Mouse (Mus musculus): ENCODE measurements at regions not wholly inside any gene's neighbourhood (a gene's known extent, or its start where the extent isn't known, plus 50 kb on each side); places are given as distances from the start of the nearest gene placed in this dataset.

DNA sequence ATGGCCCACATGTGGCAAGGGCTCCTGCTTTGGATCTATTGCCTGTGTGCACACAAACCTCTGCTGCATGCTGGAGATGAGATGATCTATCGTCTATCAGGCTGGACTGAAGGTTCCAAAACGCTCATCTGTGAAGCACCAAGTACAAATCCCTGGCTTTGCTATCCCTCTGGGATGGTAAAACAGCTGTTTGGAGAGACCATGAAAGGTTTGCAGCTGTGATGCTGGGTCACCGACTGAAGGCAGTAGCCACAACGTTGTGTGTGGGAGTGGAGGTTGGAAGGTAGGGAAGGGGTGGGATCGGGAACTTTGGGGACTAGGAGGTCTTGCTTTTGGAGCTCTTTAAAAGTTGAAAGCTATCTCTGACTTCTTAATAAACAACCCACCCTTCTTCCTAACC, 178.2 kb upstream of the Klf4 start:
- Histone ChIP-seq H3K4me2 (replicated peaks) (no peak overlapping the region), H3K36me3 (no peaks in the 10 kb centered on the region), H3K4me3 (no peak overlapping the region), H3K9ac (replicated peaks) (no peak overlapping the region), H3K4me1 (peaks cover 4% of the 10 kb centered on the region; the same call in 1 of the 2 replicates), H3K9me3 (no peaks in the 10 kb centered on the region), H3K27ac (replicated peaks) (no peak overlapping the region), H3K27me3 (no peaks in the 10 kb centered on the region)
- no peak for ATAC-seq (ENCODE audit: low FRiP score, low read depth)
- WGBS, result 91% methylated on average over 5 of the region's 5 CpGs

DNA sequence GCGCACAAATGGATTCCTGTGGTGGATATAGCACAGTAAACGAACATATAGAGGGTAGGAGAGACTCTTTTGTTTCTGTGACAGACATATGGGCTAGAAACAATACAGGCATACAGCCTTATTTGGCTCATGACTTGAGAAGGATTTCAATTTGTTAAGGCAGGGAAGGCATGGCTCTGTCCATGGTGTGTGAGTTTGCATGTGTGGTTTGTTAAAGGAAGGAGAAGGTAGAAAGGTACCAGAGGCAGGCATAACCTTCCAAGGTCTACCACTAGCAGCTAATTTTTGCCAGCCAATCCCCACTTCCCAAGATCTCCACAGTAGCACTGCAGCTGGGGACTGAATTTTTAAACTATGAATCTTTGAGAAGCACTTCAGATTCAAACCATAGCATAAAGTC, 176.5 kb upstream of the Klf4 start:
- H3K9ac ChIP-seq (replicated peaks), result no peak overlapping the region
- H3K4me1 ChIP-seq, result peaks cover 4% of the 10 kb centered on the region; the same call in 1 of the 2 replicates
- ATAC-seq (ENCODE audit: low FRiP score, low read depth), result no peak
- no peaks in the 10 kb centered on the region for H3K27me3 ChIP-seq
- WGBS, result 80% methylated on average over 2 of the region's 2 CpGs
- H3K27ac ChIP-seq (replicated peaks), result no peak overlapping the region
- H3K9me3 ChIP-seq, result no peaks in the 10 kb centered on the region
- H3K36me3 ChIP-seq, result no peaks in the 10 kb centered on the region
- H3K4me3 ChIP-seq, result no peak overlapping the region
- no peak overlapping the region for H3K4me2 ChIP-seq (replicated peaks)

DNA sequence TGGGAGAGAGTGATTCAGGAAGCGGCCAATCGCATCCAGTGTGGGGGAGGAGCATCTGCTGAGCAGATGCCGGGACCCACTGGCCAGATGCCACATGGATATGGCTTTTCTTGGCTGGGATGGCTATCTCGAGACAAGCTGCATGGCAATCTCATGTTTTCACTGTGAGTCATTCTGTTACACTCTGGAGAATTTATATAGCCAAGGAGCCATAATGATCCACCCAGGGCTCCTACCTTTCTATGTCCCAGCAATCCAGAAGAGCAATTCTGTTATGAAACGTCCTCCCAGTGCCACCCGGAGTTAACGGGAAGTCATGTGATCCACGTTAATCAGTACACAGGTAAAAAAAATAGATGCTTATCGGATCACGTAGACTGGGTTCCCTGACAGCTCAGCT, 175.7 kb upstream of the Klf4 start:
- H3K4me2 ChIP-seq (replicated peaks), result no peak overlapping the region
- 90% methylated on average over 10 of the region's 10 CpGs for WGBS
- no peak for ATAC-seq (ENCODE audit: low FRiP score, low read depth)
- H3K9me3 ChIP-seq, result no peaks in the 10 kb centered on the region
- H3K9ac ChIP-seq (replicated peaks), result no peak overlapping the region
- no peaks in the 10 kb centered on the region for H3K36me3 ChIP-seq
- no peaks in the 10 kb centered on the region for H3K27me3 ChIP-seq
- H3K27ac ChIP-seq (replicated peaks), result no peak overlapping the region
- H3K4me1 ChIP-seq, result peaks cover 4% of the 10 kb centered on the region; the same call in 1 of the 2 replicates
- H3K4me3 ChIP-seq, result no peak overlapping the region

DNA sequence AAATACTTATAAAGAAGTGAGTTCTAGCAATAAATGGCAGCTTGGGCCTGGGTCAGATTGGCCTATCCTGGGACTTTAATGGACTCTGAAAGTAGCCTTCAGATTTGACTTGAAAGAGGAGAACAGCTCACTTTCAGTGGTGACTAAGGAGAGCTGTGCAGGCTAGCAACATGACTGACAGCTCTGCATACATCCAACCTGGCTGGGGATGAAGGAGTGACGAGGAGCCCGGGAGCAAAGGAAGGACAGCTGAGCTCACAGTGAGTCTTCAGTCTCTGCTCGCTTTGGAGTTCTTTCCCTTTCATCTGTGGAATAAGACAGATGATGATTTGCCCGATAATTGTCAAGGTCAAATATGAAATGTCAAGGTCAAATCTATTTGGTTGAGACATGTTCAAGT, 172.7 kb upstream of the Klf4 start:
- no peaks in the 10 kb centered on the region for H3K9me3 ChIP-seq
- ATAC-seq (ENCODE audit: low FRiP score, low read depth), result no peak
- no peaks in the 10 kb centered on the region for H3K4me1 ChIP-seq
- no peak overlapping the region for H3K4me3 ChIP-seq
- H3K27me3 ChIP-seq, result no peaks in the 10 kb centered on the region
- no peak overlapping the region for H3K9ac ChIP-seq (replicated peaks)
- no peaks in the 10 kb centered on the region for H3K36me3 ChIP-seq
- no peak overlapping the region for H3K27ac ChIP-seq (replicated peaks)
- 78% methylated on average over 4 of the region's 4 CpGs for WGBS
- no peak overlapping the region for H3K4me2 ChIP-seq (replicated peaks)

DNA sequence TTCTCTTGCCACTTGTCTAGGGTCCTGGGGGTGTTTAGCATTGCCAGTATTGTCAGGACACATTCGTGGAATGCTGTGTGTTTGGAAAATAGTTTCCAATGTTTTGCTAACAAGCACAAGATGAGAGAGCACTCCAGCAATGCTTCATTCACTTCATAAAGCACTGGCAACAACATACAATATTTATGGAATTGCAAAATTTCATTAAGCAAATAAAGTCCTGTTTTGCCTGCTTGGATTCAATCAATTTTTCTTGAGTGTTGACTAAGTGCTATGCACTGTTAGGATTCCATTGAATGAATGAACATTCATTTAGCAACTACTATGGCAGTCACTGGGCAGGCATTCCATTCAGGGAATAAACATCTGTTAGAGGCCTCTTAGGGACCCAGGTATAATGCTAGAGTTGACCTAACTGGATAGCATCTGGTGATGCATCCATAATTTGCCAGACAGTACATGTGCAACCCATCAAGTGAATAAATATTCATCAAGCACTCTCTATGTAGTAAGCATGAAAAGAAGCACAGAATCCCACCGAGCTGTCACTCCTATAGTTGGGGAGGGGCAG, 171.2 kb upstream of the Klf4 start:
- Histone ChIP-seq H3K9me3 (no peaks in the 10 kb centered on the region), H3K4me1 (no peaks in the 10 kb centered on the region), H3K36me3 (no peaks in the 10 kb centered on the region), H3K27ac (replicated peaks) (no peak overlapping the region), H3K4me2 (replicated peaks) (no peak overlapping the region), H3K27me3 (no peaks in the 10 kb centered on the region), H3K4me3 (no peak overlapping the region), H3K9ac (replicated peaks) (no peak overlapping the region)
- 74% methylated on average over 2 of the region's 2 CpGs for WGBS
- ATAC-seq (ENCODE audit: low FRiP score, low read depth), result no peak

- WGBS, result 78% methylated on average over 2 of the region's 2 CpGs
Observed at GRCm38 (mm10) chr4:55701334-55701733, 169.1 kb upstream of the Klf4 start.

GRCm38 (mm10) chr4:55699917-55700316, 167.7 kb upstream of the Klf4 start:
- Histone ChIP-seq H3K9ac (replicated peaks) (no peak overlapping the region), H3K27me3 (no peaks in the 10 kb centered on the region), H3K4me3 (no peak overlapping the region), H3K4me1 (peaks cover 6% of the 10 kb centered on the region; the same call in 1 of the 2 replicates), H3K36me3 (no peaks in the 10 kb centered on the region), H3K4me2 (replicated peaks) (no peak overlapping the region), H3K27ac (replicated peaks) (no peak overlapping the region), H3K9me3 (no peaks in the 10 kb centered on the region)
- ATAC-seq (ENCODE audit: low FRiP score, low read depth), result no peak
- WGBS, result 79% methylated on average over 8 of the region's 8 CpGs

More at GRCm38 (mm10) chr4:55701334-55701733, 169.1 kb upstream of the Klf4 start:
- Histone ChIP-seq H3K4me3 (no peak overlapping the region), H3K36me3 (no peaks in the 10 kb centered on the region), H3K27ac (replicated peaks) (no peak overlapping the region), H3K27me3 (no peaks in the 10 kb centered on the region), H3K9me3 (no peaks in the 10 kb centered on the region), H3K4me2 (replicated peaks) (no peak overlapping the region), H3K9ac (replicated peaks) (no peak overlapping the region), H3K4me1 (peaks cover 6% of the 10 kb centered on the region; the same call in 1 of the 2 replicates)
- no peak for ATAC-seq (ENCODE audit: low FRiP score, low read depth)

DNA sequence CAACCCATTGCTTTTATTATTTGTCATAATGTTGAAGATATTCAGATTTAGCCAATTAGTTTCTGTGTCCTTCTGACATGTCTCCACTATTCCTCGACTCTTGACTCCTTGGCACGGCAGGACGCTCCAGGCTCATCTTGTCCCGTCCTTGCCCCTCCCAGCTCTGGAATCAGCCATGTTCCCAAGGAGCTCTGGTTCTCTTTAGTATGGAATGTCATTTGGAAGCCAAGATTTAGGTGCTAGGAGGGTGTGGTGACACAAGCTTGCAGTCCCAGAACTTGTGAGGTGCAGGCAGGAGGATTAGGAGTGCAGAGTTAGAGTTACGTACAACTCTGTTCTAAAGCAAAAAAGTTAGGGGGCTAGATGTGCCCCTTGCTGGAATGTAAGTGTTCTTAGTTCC, 166.9 kb upstream of the Klf4 start:
- ATAC-seq (ENCODE audit: low FRiP score, low read depth), result no peak
- Histone ChIP-seq H3K27ac (replicated peaks) (no peak overlapping the region), H3K4me3 (no peak overlapping the region), H3K9ac (replicated peaks) (no peak overlapping the region), H3K9me3 (no peaks in the 10 kb centered on the region), H3K4me2 (replicated peaks) (no peak overlapping the region), H3K4me1 (peaks cover 6% of the 10 kb centered on the region; the same call in 1 of the 2 replicates), H3K27me3 (no peaks in the 10 kb centered on the region), H3K36me3 (no peaks in the 10 kb centered on the region)
- 77% methylated on average over 5 of the region's 5 CpGs for WGBS

GRCm38 (mm10) chr4:55697108-55697507, 164.8 kb upstream of the Klf4 start:
- Histone ChIP-seq H3K9ac (replicated peaks) (no peak overlapping the region), H3K4me1 (peaks cover 6% of the 10 kb centered on the region; the same call in 1 of the 2 replicates), H3K4me3 (no peak overlapping the region), H3K4me2 (replicated peaks) (no peak overlapping the region), H3K27ac (replicated peaks) (no peak overlapping the region), H3K36me3 (no peaks in the 10 kb centered on the region), H3K27me3 (no peaks in the 10 kb centered on the region), H3K9me3 (no peaks in the 10 kb centered on the region)
- 39% methylated on average over 12 of the region's 12 CpGs for WGBS
- no peak for ATAC-seq (ENCODE audit: low FRiP score, low read depth)

GRCm38 (mm10) chr4:55696428-55696827, 164.2 kb upstream of the Klf4 start:
- H3K27me3 ChIP-seq, result no peaks in the 10 kb centered on the region
- no peak for ATAC-seq (ENCODE audit: low FRiP score, low read depth)
- no peak overlapping the region for H3K9ac ChIP-seq (replicated peaks)
- H3K4me1 ChIP-seq, result peaks cover 6% of the 10 kb centered on the region; the same call in 1 of the 2 replicates
- no peaks in the 10 kb centered on the region for H3K36me3 ChIP-seq
- no peak overlapping the region for H3K4me2 ChIP-seq (replicated peaks)
- H3K4me3 ChIP-seq, result no peak overlapping the region
- 32% methylated on average over 1 of the region's 1 CpGs for WGBS
- H3K9me3 ChIP-seq, result no peaks in the 10 kb centered on the region
- no peak overlapping the region for H3K27ac ChIP-seq (replicated peaks)

GRCm38 (mm10) chr4:55695246-55695645, 163.0 kb upstream of the Klf4 start:
- Histone ChIP-seq H3K36me3 (no peaks in the 10 kb centered on the region), H3K27ac (replicated peaks) (no peak overlapping the region), H3K9ac (replicated peaks) (no peak overlapping the region), H3K9me3 (no peaks in the 10 kb centered on the region), H3K4me3 (no peak overlapping the region), H3K27me3 (no peaks in the 10 kb centered on the region), H3K4me1 (peaks cover 6% of the 10 kb centered on the region; the same call in 1 of the 2 replicates), H3K4me2 (replicated peaks) (no peak overlapping the region)
- 87% methylated on average over 1 of the region's 1 CpGs for WGBS
- no peak for ATAC-seq (ENCODE audit: low FRiP score, low read depth)

DNA sequence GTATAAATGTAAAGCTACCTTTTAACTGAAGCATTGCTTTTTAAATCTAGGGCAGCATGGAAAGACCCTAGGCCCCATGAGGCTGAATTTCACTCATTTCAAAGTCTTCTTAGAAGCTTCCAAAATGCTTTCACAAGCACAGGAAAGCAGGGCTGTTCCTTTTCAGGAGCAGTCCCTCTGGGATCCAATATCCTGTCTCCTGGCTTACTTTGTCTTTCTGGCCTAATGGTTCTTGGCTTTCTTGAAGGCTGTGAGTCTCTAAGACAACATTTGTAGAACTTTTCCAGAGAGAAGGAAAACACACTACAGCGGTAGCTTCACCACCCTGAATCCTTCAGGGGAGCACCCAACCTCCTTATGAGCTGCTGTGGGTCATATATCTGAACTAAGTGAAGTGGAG, 157.2 kb upstream of the Klf4 start:
- no peaks in the 10 kb centered on the region for H3K36me3 ChIP-seq
- no peak overlapping the region for H3K27ac ChIP-seq (replicated peaks)
- no peaks in the 10 kb centered on the region for H3K4me1 ChIP-seq
- no peak for ATAC-seq (ENCODE audit: low FRiP score, low read depth)
- H3K9me3 ChIP-seq, result no peaks in the 10 kb centered on the region
- H3K4me2 ChIP-seq (replicated peaks), result no peak overlapping the region
- WGBS, result 83% methylated on average over 1 of the region's 1 CpGs
- H3K27me3 ChIP-seq, result no peaks in the 10 kb centered on the region
- no peak overlapping the region for H3K4me3 ChIP-seq
- no peak overlapping the region for H3K9ac ChIP-seq (replicated peaks)

GRCm38 (mm10) chr4:55686771-55687170, 154.5 kb upstream of the Klf4 start:
- Histone ChIP-seq H3K9me3 (no peaks in the 10 kb centered on the region), H3K9ac (replicated peaks) (no peak overlapping the region), H3K4me2 (replicated peaks) (no peak overlapping the region), H3K27ac (replicated peaks) (no peak overlapping the region), H3K36me3 (no peaks in the 10 kb centered on the region), H3K4me3 (no peak overlapping the region), H3K4me1 (no peaks in the 10 kb centered on the region), H3K27me3 (no peaks in the 10 kb centered on the region)
- WGBS, result 92% methylated on average over 3 of the region's 3 CpGs
- ATAC-seq (ENCODE audit: low FRiP score, low read depth), result no peak

Measured in midbrain, embryonic 12.5 days (tissue).